Mouse (Mus musculus): ENCODE measurements around the gene BC005537. TPM values are rescaled to one million over a fixed set of nuclear protein-coding genes. Genes with fewer than 3 reads are reported as not detected.

Gene BC005537
- polyA plus RNA-seq, 1 experiment from 2014 or later: 16.0 TPM

GRCm38 (mm10) chr13:24802131-24802691, 754 bp downstream of the BC005537 start:
- WGBS: under 1% methylated on average over 26 of the region's 26 CpGs
- Histone ChIP-seq H3K4me1 (peaks cover 25% of the 10 kb centered on the region), H3K4me2 (replicated peaks) (peak overlapping the region; percentile 85), H3K36me3 (peaks cover 17% of the 10 kb centered on the region), H3K27me3 (no peaks in the 10 kb centered on the region), H3K9me3 (no peaks in the 10 kb centered on the region), H3K4me3 (peak overlapping the region; percentile 99), H3K9ac (peak overlapping the region; percentile 99), H3K27ac (peak overlapping the region; percentile 100; the same call in 1 of the 2 replicates)
- ATAC-seq (ENCODE audit: low FRiP score, low read depth): no peak

GRCm38 (mm10) chr13:24803196-24803595, 1.7 kb downstream of the BC005537 start:
- no peaks in the 10 kb centered on the region for H3K9me3 ChIP-seq
- peak overlapping the region; percentile 99 for H3K4me3 ChIP-seq
- no peak overlapping the region for H3K27ac ChIP-seq
- peak overlapping the region; percentile 99 for H3K9ac ChIP-seq
- peaks cover 27% of the 10 kb centered on the region for H3K36me3 ChIP-seq
- H3K4me2 ChIP-seq (replicated peaks): peak overlapping the region; percentile 85
- H3K27me3 ChIP-seq: no peaks in the 10 kb centered on the region
- no peak for ATAC-seq (ENCODE audit: low FRiP score, low read depth)
- peaks cover 25% of the 10 kb centered on the region for H3K4me1 ChIP-seq
- 37% methylated on average over 2 of the region's 2 CpGs for WGBS

- Histone ChIP-seq H3K4me1 (peaks cover 19% of the 10 kb centered on the region), H3K9ac (no peak overlapping the region), H3K27me3 (no peaks in the 10 kb centered on the region), H3K4me2 (replicated peaks) (no peak overlapping the region), H3K27ac (no peak overlapping the region), H3K4me3 (no peak overlapping the region), H3K9me3 (no peaks in the 10 kb centered on the region), H3K36me3 (peaks cover 54% of the 10 kb centered on the region)
- ATAC-seq (ENCODE audit: low FRiP score, low read depth): no peak
These were observed 4.6 kb downstream of the BC005537 start for GRCm38 (mm10) chr13:24806079-24806478.

- H3K4me3 ChIP-seq: no peak overlapping the region
- H3K4me2 ChIP-seq (replicated peaks): no peak overlapping the region
- no peak overlapping the region for H3K9ac ChIP-seq
- no peaks in the 10 kb centered on the region for H3K4me1 ChIP-seq
- H3K27me3 ChIP-seq: no peaks in the 10 kb centered on the region
- H3K27ac ChIP-seq: no peak overlapping the region
- H3K9me3 ChIP-seq: no peaks in the 10 kb centered on the region
- 95% methylated on average over 2 of the region's 2 CpGs for WGBS
- ATAC-seq (ENCODE audit: low FRiP score, low read depth): no peak
- H3K36me3 ChIP-seq: peaks cover 76% of the 10 kb centered on the region
These were observed 11.1 kb downstream of the BC005537 start for GRCm38 (mm10) chr13:24812521-24812920.

GRCm38 (mm10) chr13:24814616-24815015, 13.2 kb downstream of the BC005537 start:
- no peak overlapping the region for H3K9ac ChIP-seq
- 86% methylated on average over 1 of the region's 1 CpGs for WGBS
- no peaks in the 10 kb centered on the region for H3K27me3 ChIP-seq
- no peaks in the 10 kb centered on the region for H3K9me3 ChIP-seq
- H3K4me3 ChIP-seq: no peak overlapping the region
- no peaks in the 10 kb centered on the region for H3K4me1 ChIP-seq
- H3K4me2 ChIP-seq (replicated peaks): no peak overlapping the region
- peaks cover 67% of the 10 kb centered on the region for H3K36me3 ChIP-seq
- no peak for ATAC-seq (ENCODE audit: low FRiP score, low read depth)
- H3K27ac ChIP-seq: no peak overlapping the region

GRCm38 (mm10) chr13:24816125-24817092, 15.0 kb downstream of the BC005537 start:
- H3K27me3 ChIP-seq: no peaks in the 10 kb centered on the region
- no peaks in the 10 kb centered on the region for H3K9me3 ChIP-seq
- H3K36me3 ChIP-seq: peaks cover 58% of the 10 kb centered on the region
- 69% methylated on average over 4 of the region's 4 CpGs for WGBS
- H3K4me3 ChIP-seq: no peak overlapping the region
- no peak overlapping the region for H3K9ac ChIP-seq
- H3K4me1 ChIP-seq: no peaks in the 10 kb centered on the region
- H3K4me2 ChIP-seq (replicated peaks): no peak overlapping the region
- ATAC-seq (ENCODE audit: low FRiP score, low read depth): peak; percentile 81
- no peak overlapping the region for H3K27ac ChIP-seq

GRCm38 (mm10) chr13:24819931-24820330, 18.5 kb downstream of the BC005537 start:
- H3K36me3 ChIP-seq: peaks cover 27% of the 10 kb centered on the region
- no peaks in the 10 kb centered on the region for H3K4me1 ChIP-seq
- no peak for ATAC-seq (ENCODE audit: low FRiP score, low read depth)
- no peak overlapping the region for H3K27ac ChIP-seq
- no peaks in the 10 kb centered on the region for H3K9me3 ChIP-seq
- no peak overlapping the region for H3K9ac ChIP-seq
- H3K27me3 ChIP-seq: no peaks in the 10 kb centered on the region
- WGBS: 76% methylated on average over 1 of the region's 1 CpGs
- H3K4me2 ChIP-seq (replicated peaks): no peak overlapping the region
- H3K4me3 ChIP-seq: no peak overlapping the region

- no peaks in the 10 kb centered on the region for H3K27me3 ChIP-seq
- H3K4me1 ChIP-seq: no peaks in the 10 kb centered on the region
- ATAC-seq (ENCODE audit: low FRiP score, low read depth): no peak
- H3K36me3 ChIP-seq: peaks cover 20% of the 10 kb centered on the region
- no peaks in the 10 kb centered on the region for H3K9me3 ChIP-seq
- H3K27ac ChIP-seq: no peak overlapping the region
- 85% methylated on average over 16 of the region's 16 CpGs for WGBS
- no peak overlapping the region for H3K9ac ChIP-seq
- H3K4me2 ChIP-seq (replicated peaks): no peak overlapping the region
- H3K4me3 ChIP-seq: no peak overlapping the region
These were observed 21.3 kb downstream of the BC005537 start for GRCm38 (mm10) chr13:24822663-24823343.

GRCm38 (mm10) chr13:24824647-24825046, 23.2 kb downstream of the BC005537 start:
- Histone ChIP-seq H3K9ac (no peak overlapping the region), H3K27ac (no peak overlapping the region; the same call in 1 of the 2 replicates), H3K4me3 (no peak overlapping the region), H3K4me2 (replicated peaks) (no peak overlapping the region), H3K4me1 (no peaks in the 10 kb centered on the region), H3K9me3 (no peaks in the 10 kb centered on the region), H3K36me3 (peaks cover 9% of the 10 kb centered on the region), H3K27me3 (no peaks in the 10 kb centered on the region)
- no peak for ATAC-seq (ENCODE audit: low FRiP score, low read depth)
- 85% methylated on average over 4 of the region's 4 CpGs for WGBS

GRCm38 (mm10) chr13:24825587-24825986, 24.1 kb downstream of the BC005537 start:
- Histone ChIP-seq H3K9me3 (no peaks in the 10 kb centered on the region), H3K9ac (no peak overlapping the region), H3K36me3 (peaks cover 2% of the 10 kb centered on the region; the same call in 1 of the 2 replicates), H3K27me3 (no peaks in the 10 kb centered on the region), H3K4me3 (no peak overlapping the region), H3K4me2 (replicated peaks) (no peak overlapping the region), H3K27ac (no peak overlapping the region), H3K4me1 (peaks cover 2% of the 10 kb centered on the region; the same call in 1 of the 2 replicates)
- 66% methylated on average over 4 of the region's 4 CpGs for WGBS
- ATAC-seq (ENCODE audit: low FRiP score, low read depth): 0 out of 2 replicates have a peak, but pooled peaks have one; percentile 40

- H3K4me1 ChIP-seq: peaks cover 3% of the 10 kb centered on the region; the same call in 1 of the 2 replicates
- no peaks in the 10 kb centered on the region for H3K9me3 ChIP-seq
- 87% methylated on average over 7 of the region's 7 CpGs for WGBS
These were observed 24.7 kb downstream of the BC005537 start for GRCm38 (mm10) chr13:24826116-24826515.

More at GRCm38 (mm10) chr13:24826116-24826515, 24.7 kb downstream of the BC005537 start:
- no peaks in the 10 kb centered on the region for H3K36me3 ChIP-seq
- no peaks in the 10 kb centered on the region for H3K27me3 ChIP-seq
- no peak overlapping the region for H3K4me2 ChIP-seq (replicated peaks)
- no peak for ATAC-seq (ENCODE audit: low FRiP score, low read depth)
- H3K4me3 ChIP-seq: no peak overlapping the region
- no peak overlapping the region for H3K9ac ChIP-seq
- no peak overlapping the region for H3K27ac ChIP-seq

Measured in limb, embryonic 13.5 days (tissue).